Mouse (Mus musculus): ENCODE measurements around the gene Tbc1d14. TPM values are rescaled to one million over a fixed set of nuclear protein-coding genes. Genes with fewer than 3 reads are reported as not detected.

Tbc1d14 gene
- total RNA-seq, 2 experiments from 2014 or later, result 14.3 to 16.7 TPM

DNA sequence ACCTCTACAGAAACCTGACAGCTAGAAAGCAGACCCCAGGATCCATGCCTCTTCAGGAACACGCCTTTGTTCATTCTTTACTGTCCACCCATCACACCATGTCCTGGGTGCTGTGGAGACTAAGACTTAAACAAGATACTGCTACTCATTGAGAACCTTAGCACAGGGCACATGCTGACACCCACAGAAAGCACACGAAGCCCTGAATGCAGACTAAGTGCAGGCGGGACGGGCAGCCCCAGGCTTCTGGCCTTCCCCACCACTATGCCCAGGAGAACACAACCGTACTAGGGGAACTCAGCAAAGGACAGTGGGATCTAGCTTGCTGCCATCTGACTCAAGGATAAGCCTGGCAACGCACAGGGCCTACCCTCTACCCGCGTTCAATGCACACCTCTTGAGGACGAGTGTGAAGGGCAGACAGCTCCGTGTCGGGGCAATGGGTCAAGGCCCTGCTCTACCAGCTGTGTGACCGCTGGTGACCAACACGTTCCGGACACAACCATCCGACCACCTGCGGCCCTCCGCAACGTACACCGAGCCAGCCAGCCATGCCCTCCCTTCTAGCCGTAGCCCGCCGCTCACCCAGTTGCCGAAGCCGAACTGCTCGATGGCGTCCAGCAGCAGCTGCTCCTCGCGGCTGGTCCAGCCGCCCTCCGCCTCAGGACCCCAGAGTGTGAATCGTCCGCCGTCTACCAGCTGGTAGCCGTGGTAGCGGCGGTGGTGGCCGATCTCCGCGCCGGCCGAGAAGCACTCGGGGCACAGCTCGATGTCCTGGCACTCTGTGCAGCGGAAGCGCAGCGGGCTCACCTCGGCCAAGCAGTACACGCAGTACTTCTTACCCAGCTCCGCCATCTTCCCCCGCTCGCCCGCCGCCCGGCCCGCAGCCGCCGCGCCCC is 109.6 kb downstream of the Tbc1d14 start:
- peak overlapping the region; percentile 99 for H3K4me3 ChIP-seq
- H3K27ac ChIP-seq, result peak overlapping the region; percentile 94
- no peak for DNase-seq
- intact Hi-C loops (cut with DNase I), result loop anchor here (1.0 to 5.0 kb wide), 3 partner anchors 18 to 99 kb away; no protein-coding TSS in a partner anchor
- no peak for TF ChIP-seq CTCF (IDR thresholded peaks at IDR 0.05)

DNA sequence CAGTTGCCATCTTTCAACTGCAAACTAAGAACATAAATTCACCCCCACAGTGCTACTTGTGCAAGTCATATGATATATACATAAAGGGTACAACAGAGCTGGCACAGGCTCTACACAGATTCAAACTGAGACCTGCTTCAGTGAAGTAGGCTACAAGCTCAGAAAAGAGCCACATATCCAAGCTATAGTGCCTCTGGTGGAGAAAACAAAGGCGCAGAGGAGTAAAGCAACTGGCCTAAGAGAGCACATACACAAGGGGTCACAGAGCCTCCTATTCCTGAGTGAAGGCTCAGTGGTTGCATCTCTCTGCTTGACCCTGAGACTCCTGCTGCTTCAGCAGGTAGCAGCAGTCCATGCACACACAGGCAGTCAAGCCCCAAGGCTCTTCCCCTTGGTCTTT is 112.0 kb downstream of the Tbc1d14 start:
- H3K27ac ChIP-seq, result no peak overlapping the region; the same call in 1 of the 2 replicates
- peak; percentile 6 for DNase-seq
- no peak; the same call in 1 of the 2 replicates for TF ChIP-seq CTCF (IDR thresholded peaks at IDR 0.05)
- intact Hi-C loops (cut with DNase I), result loop anchor here (5.0 kb wide), 2 partner anchors 51 to 101 kb away; no protein-coding TSS in a partner anchor
- no peak overlapping the region for H3K4me3 ChIP-seq

- intact Hi-C loops (cut with DNase I), result loop anchor here (5.0 kb wide), 2 partner anchors 52 to 102 kb away; no protein-coding TSS in a partner anchor
- peak; percentile 22 for DNase-seq
- no peak overlapping the region for H3K4me3 ChIP-seq
- peak overlapping the region; percentile 82; the same call in 1 of the 2 replicates for H3K27ac ChIP-seq
- no peak for TF ChIP-seq CTCF (IDR thresholded peaks at IDR 0.05)
Measured at GRCm38 (mm10) chr5:36480398-36480797, 112.7 kb downstream of the Tbc1d14 start.

DNA sequence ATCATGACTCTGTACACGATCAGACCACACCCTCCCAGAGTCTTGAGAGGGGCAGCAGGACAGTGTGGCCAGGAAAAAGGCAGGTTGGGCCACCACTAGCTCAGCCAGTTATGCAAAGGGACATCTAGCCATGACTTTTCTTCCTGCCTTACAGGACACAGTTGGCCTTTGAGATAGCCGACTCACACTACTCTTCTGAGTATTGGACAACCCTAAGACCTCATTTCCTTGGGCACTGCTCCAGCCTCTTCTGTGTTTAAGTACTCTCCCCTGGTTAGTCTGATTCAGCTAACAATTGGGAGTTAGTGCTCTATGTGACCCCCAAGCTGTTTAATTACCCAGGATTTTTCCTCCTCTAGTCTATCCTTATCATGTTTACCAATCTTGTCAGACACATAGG is 113.3 kb downstream of the Tbc1d14 start:
- H3K27ac ChIP-seq, result peak overlapping the region; percentile 82
- H3K4me3 ChIP-seq, result no peak overlapping the region
- DNase-seq, result no peak
- no peak for TF ChIP-seq CTCF (IDR thresholded peaks at IDR 0.05)
- intact Hi-C loops (cut with DNase I), result loop anchor here (5.0 kb wide), 2 partner anchors 53 to 103 kb away; no protein-coding TSS in a partner anchor

GRCm38 (mm10) chr5:36478540-36479420 is 114.3 kb downstream of the Tbc1d14 start:
- Histone ChIP-seq H3K27ac (peak overlapping the region; percentile 82), H3K4me3 (0 out of 2 replicates have a peak overlapping the region, but pooled peaks have one; percentile 7)
- peak; percentile 74 for DNase-seq
- intact Hi-C loops (cut with DNase I), result no loop called here
- no peak for TF ChIP-seq CTCF (IDR thresholded peaks at IDR 0.05)

GRCm38 (mm10) chr5:36477486-36477885 is 115.6 kb downstream of the Tbc1d14 start:
- no peak for DNase-seq
- no peak overlapping the region for H3K4me3 ChIP-seq
- intact Hi-C loops (cut with DNase I), result no loop called here
- 0 out of 2 replicates have a peak overlapping the region, but pooled peaks have one; percentile 82 for H3K27ac ChIP-seq
- no peak for TF ChIP-seq CTCF (IDR thresholded peaks at IDR 0.05)

DNA sequence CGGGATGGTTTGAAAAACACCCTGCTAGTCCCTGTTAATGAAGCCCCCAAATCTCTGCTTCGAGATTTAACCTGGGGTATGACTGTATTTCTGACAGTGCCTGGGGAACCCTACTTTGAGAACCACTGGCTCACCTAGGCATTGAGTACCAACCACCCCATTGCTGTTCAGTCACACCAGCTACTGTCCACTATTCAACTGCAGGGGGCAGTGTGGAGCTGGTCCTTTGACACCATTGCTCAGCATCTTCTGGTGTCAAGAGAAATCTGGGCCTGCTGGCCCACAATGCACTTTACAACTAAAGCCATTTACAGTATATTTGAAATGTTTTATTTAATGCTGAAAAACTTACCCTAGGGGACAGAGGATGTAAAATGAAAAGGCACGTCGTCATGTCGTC is 118.8 kb downstream of the Tbc1d14 start:
- H3K27ac ChIP-seq, result no peak overlapping the region
- H3K4me3 ChIP-seq, result no peak overlapping the region
- DNase-seq, result peak; percentile 75
- intact Hi-C loops (cut with DNase I), result no loop called here
- TF ChIP-seq CTCF (IDR thresholded peaks at IDR 0.05), result peak; percentile 84

GRCm38 (mm10) chr5:36472876-36473655 is 120.0 kb downstream of the Tbc1d14 start:
- no peak for DNase-seq
- H3K27ac ChIP-seq, result no peak overlapping the region
- TF ChIP-seq CTCF (IDR thresholded peaks at IDR 0.05), result no peak
- intact Hi-C loops (cut with DNase I), result no loop called here
- H3K4me3 ChIP-seq, result no peak overlapping the region

DNA sequence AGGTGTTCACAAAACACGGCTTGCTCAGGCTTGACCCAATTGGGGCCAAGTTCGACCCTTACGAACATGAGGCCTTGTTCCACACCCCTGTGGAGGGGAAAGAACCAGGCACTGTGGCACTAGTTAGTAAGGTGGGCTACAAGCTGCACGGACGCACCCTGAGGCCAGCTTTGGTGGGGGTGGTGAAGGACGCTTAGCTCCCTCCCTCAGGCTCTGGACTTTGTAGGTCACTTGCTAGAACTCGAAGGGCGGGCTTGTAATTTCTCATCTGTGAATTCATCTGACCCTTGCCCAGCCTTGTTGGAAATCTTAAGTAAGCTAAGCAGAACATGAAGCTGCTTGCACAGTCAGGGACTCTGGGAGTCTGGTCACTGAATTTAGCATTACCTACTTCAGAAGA is 121.9 kb downstream of the Tbc1d14 start:
- intact Hi-C loops (cut with DNase I), result no loop called here
- Histone ChIP-seq H3K27ac (no peak overlapping the region), H3K4me3 (no peak overlapping the region)
- TF ChIP-seq CTCF (IDR thresholded peaks at IDR 0.05), result no peak
- no peak for DNase-seq

DNA sequence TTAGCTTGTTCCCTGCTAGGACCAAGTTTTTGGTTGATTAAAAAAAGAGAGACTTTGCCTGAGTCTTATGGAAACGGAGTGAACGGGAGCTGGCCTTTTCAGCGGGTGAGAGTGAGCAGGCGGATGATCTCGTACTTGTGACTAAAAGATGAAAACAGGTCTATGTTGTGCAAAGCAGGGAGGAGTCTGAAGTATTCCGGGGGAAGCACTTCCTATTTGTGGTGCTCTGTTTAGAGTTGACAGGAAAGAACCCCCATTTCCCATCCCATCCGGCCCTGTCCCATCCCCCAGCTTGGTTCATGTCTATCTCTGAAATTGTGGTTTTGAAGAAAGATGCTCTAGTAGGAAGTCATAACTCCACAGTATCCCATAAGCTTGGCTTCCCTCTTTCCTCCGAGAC is 127.2 kb downstream of the Tbc1d14 start:
- intact Hi-C loops (cut with DNase I), result loop anchor here (1.0 to 2.0 kb wide), 2 partner anchors 18 to 117 kb away; partner anchors contain the start of genes Ccdc96 and Tada2b
- H3K4me3 ChIP-seq, result peak overlapping the region; percentile 86
- peak overlapping the region; percentile 94 for H3K27ac ChIP-seq
- no peak for TF ChIP-seq CTCF (IDR thresholded peaks at IDR 0.05)
- DNase-seq, result no peak
